Mouse (Mus musculus): ENCODE measurements at regions not wholly inside any gene's neighbourhood (a gene's known extent, or its start where the extent isn't known, plus 50 kb on each side); places are given as distances from the start of the nearest gene placed in this dataset.

DNA sequence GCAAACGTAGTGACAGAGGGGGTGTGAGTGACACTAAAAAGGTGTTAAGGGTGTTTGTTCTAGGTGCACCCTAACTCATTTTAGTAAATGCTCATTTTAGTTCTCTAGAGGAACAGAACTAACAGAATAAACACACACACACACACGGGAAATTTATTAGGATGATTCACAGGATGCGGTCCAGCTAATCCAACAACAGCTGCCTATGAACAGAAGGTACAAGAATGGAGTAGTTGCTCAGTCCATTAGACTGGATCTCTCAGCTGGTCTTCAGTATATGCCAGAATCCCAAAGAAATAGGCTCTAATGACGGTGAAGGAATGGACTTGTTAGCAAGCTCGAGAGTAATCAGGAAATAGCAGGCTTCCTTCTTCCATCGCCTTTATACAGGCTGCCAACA is 171.1 kb downstream of the Fndc1 start:
- H3K9me3 ChIP-seq = no peaks in the 10 kb centered on the region
- WGBS = 94% methylated on average over 6 of the region's 6 CpGs

GRCm38 (mm10) chr17:7654064-7654564 is 173.0 kb downstream of the Fndc1 start:
- WGBS = 77% methylated on average over 7 of the region's 7 CpGs
- H3K27ac ChIP-seq = no peak overlapping the region
- H3K4me3 ChIP-seq = no peak overlapping the region
- H3K9me3 ChIP-seq = no peaks in the 10 kb centered on the region
- no peaks in the 10 kb centered on the region for H3K27me3 ChIP-seq (ENCODE audit: insufficient read depth, poor library complexity, severe bottlenecking)
- no peak for DNase-seq (ENCODE audit: low spot score)
- no peaks in the 10 kb centered on the region for H3K36me3 ChIP-seq
- no peaks in the 10 kb centered on the region; the same call in 1 of the 2 replicates for H3K4me1 ChIP-seq (replicated peaks)

More for the DNA sequence above, 171.1 kb downstream of the Fndc1 start:
- Histone ChIP-seq H3K4me1 (replicated peaks) (no peaks in the 10 kb centered on the region; the same call in 1 of the 2 replicates), H3K4me3 (no peak overlapping the region), H3K27me3 (ENCODE audit: insufficient read depth, poor library complexity, severe bottlenecking) (no peaks in the 10 kb centered on the region), H3K36me3 (no peaks in the 10 kb centered on the region), H3K27ac (no peak overlapping the region)
- no peak for DNase-seq (ENCODE audit: low spot score)

DNA sequence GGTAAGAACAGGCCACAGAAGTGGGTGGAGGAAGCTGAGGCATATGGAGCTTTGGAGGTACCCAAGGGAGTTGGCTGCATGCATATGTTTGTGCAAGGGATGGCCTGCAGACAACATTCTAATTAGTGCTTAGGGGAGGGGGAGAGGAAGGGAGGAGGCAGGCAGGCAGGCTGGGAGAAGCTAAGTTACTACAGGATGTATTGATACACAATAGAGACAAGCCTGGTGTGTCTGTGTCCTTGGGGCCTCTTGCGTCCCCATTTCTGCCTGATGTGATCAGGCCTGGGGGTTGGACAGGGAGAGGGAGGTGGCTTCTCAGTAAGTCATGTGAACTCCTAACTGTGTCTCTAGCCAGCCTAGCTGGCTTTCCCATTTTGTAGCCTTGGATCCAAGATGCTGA is 175.1 kb downstream of the Fndc1 start:
- Histone ChIP-seq H3K9me3 (0 out of 2 replicates have a peak, but pooled peaks cover 4% of the 10 kb centered on the region), H3K27ac (no peak overlapping the region), H3K27me3 (ENCODE audit: insufficient read depth, poor library complexity, severe bottlenecking) (no peaks in the 10 kb centered on the region), H3K4me3 (no peak overlapping the region), H3K4me1 (replicated peaks) (no peaks in the 10 kb centered on the region; the same call in 1 of the 2 replicates), H3K36me3 (no peaks in the 10 kb centered on the region)
- WGBS = 83% methylated on average over 1 of the region's 1 CpGs
- no peak for DNase-seq (ENCODE audit: low spot score)

GRCm38 (mm10) chr17:7650417-7650816 is 176.7 kb downstream of the Fndc1 start:
- Histone ChIP-seq H3K9me3 (0 out of 2 replicates have a peak, but pooled peaks cover 4% of the 10 kb centered on the region), H3K4me1 (replicated peaks) (peaks cover 5% of the 10 kb centered on the region), H3K36me3 (no peaks in the 10 kb centered on the region), H3K27me3 (ENCODE audit: insufficient read depth, poor library complexity, severe bottlenecking) (no peaks in the 10 kb centered on the region), H3K27ac (no peak overlapping the region), H3K4me3 (no peak overlapping the region)
- DNase-seq (ENCODE audit: low spot score) = no peak
- WGBS = 91% methylated on average over 4 of the region's 4 CpGs

DNA sequence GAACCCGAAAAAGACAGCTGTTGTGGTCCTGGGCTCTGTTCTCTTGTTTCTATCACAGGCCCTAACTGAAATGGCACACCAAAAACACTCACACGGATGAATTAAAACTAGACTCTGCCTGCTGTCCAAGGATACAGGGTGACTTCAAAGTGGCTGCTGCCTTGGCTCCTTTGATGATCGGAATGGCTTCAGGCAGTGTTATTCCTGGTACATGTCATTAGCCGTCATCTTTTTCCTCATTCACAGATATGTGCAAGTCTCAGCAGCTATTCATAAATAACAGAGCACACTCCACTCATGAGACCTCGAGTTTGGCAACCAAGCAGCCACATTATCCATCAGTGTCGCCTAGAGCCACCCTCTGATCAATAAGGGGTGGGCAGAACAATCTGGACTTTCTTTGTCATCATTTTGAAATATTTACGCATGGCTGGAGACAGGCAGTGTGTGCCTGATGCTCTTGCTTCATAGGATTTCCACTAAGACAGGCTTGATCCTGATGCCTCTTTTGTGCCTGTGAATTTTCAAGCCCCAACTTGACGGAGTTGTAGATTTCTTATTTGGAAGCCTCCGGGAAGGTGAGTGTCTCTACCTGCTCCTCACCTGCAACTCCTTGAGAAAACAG is 182.1 kb downstream of the Fndc1 start:
- no peak for DNase-seq (ENCODE audit: low spot score)
- Histone ChIP-seq H3K27me3 (ENCODE audit: insufficient read depth, poor library complexity, severe bottlenecking) (no peaks in the 10 kb centered on the region), H3K36me3 (no peaks in the 10 kb centered on the region), H3K27ac (peak overlapping the region; percentile 35; the same call in 1 of the 2 replicates), H3K4me1 (replicated peaks) (peaks cover 25% of the 10 kb centered on the region), H3K4me3 (no peak overlapping the region), H3K9me3 (0 out of 2 replicates have a peak, but pooled peaks cover 4% of the 10 kb centered on the region)
- WGBS = 67% methylated on average over 9 of the region's 9 CpGs

- Histone ChIP-seq H3K9me3 (0 out of 2 replicates have a peak, but pooled peaks cover 4% of the 10 kb centered on the region), H3K4me1 (replicated peaks) (peaks cover 25% of the 10 kb centered on the region), H3K36me3 (no peaks in the 10 kb centered on the region), H3K4me3 (no peak overlapping the region), H3K27me3 (ENCODE audit: insufficient read depth, poor library complexity, severe bottlenecking) (no peaks in the 10 kb centered on the region), H3K27ac (no peak overlapping the region)
- DNase-seq (ENCODE audit: low spot score) = no peak
- 88% methylated on average over 4 of the region's 4 CpGs for WGBS
These were observed 183.5 kb downstream of the Fndc1 start for GRCm38 (mm10) chr17:7643640-7644039.

DNA sequence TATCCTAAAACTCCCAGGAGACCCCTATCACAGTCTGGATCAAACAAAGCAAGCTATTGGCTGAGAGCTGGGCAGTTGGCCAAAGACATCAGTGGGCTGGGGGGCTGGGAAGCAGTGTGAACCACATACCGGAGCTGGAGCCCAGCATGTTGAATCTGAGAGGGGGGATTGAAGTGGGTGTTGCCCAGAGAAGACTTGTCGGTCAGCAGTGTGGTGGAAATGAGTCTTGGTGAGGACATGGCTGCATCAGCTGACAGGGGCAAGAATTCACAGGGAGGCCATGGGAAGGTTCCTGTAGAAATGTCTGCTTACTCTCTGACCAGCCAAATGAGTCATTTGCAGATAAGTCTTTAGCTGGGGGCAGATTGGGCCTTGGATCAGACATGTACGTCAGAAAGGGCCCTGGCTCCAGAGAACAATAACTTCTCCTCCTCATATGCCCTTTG is 184.6 kb downstream of the Fndc1 start:
- Histone ChIP-seq H3K27me3 (ENCODE audit: insufficient read depth, poor library complexity, severe bottlenecking) (no peaks in the 10 kb centered on the region), H3K9me3 (no peaks in the 10 kb centered on the region), H3K36me3 (no peaks in the 10 kb centered on the region), H3K27ac (no peak overlapping the region), H3K4me1 (replicated peaks) (peaks cover 25% of the 10 kb centered on the region), H3K4me3 (no peak overlapping the region)
- no peak for DNase-seq (ENCODE audit: low spot score)
- WGBS = 56% methylated on average over 3 of the region's 3 CpGs

GRCm38 (mm10) chr17:7634291-7634664 is 192.8 kb downstream of the Fndc1 start:
- Histone ChIP-seq H3K36me3 (no peaks in the 10 kb centered on the region), H3K4me3 (no peak overlapping the region), H3K9me3 (0 out of 2 replicates have a peak, but pooled peaks cover 3% of the 10 kb centered on the region), H3K27me3 (ENCODE audit: insufficient read depth, poor library complexity, severe bottlenecking) (no peaks in the 10 kb centered on the region), H3K27ac (0 out of 2 replicates have a peak overlapping the region, but pooled peaks have one; percentile 16), H3K4me1 (replicated peaks) (peaks cover 6% of the 10 kb centered on the region)
- DNase-seq (ENCODE audit: low spot score) = no peak
- 70% methylated on average over 5 of the region's 5 CpGs for WGBS

DNA sequence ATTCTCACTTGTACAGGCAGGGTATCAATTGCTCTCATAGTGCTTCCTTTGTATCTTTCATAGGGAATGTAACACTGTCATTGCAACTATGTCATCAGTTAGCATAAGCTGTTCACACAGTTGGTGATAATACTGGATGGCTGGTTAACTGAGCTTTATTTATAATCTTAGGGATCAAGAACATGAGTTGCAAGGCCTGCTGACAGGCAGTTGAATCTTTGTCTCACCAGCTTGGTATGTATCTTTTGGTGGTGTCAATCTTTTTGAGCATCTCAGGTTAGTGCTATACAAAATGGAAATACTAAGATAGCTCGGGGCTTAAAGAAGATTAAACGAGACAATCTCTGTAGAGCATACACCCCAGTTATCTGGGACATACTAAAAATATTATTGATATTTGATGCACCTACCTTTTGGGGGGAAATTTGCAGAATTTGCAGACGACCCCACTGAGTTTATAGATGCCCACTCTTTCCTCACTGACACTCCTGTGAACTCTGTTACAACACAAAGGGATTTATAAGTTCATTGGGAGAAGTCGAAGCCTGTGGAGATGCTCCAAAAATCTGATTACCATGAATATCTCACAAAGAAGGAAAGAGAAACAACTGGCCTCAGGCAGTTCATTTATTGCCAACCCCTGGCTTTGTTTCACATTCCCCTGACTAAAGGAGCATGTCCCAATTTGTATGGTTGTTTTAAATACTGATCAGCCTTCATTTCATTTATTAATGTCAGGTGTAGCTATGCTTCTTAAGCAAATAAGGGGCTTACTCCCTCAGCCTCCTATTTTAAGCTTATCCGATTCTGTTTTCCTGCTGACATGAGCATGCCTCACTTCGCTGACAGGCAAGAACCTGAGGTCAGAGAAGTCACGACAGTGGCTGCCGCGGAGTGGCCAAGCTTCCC is 193.5 kb downstream of the Fndc1 start:
- no peak for DNase-seq (ENCODE audit: low spot score)
- 0 out of 2 replicates have a peak, but pooled peaks cover 3% of the 10 kb centered on the region for H3K9me3 ChIP-seq
- WGBS = 53% methylated on average over 9 of the region's 9 CpGs

DNA sequence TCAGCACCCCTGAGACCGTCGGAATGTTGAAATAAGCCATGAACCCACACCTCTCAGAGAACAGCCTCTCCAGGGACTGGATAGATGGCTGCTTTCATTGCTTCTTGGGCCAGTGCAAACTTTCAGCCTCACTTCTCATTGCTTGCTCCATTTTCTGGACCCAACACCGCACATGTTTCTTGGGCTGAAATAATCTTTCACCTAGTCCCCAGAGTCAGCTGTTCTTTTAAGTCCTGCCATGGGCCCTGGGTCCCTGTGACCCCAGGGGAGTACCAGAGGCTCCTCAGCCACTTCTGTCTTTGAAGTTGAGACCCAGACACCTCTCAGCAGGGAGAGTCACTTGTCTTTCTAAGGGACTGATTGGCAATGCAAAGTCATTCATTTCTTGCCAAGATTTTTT is 201.4 kb downstream of the Fndc1 start:
- no peaks in the 10 kb centered on the region for H3K4me1 ChIP-seq (replicated peaks)
- no peaks in the 10 kb centered on the region for H3K36me3 ChIP-seq
- WGBS = 88% methylated on average over 3 of the region's 3 CpGs
- no peak overlapping the region for H3K4me3 ChIP-seq
- H3K27me3 ChIP-seq (ENCODE audit: insufficient read depth, poor library complexity, severe bottlenecking) = no peaks in the 10 kb centered on the region
- H3K27ac ChIP-seq = no peak overlapping the region
- DNase-seq (ENCODE audit: low spot score) = no peak
- no peaks in the 10 kb centered on the region for H3K9me3 ChIP-seq

More for the DNA sequence above, 193.5 kb downstream of the Fndc1 start:
- H3K4me3 ChIP-seq = no peak overlapping the region
- no peaks in the 10 kb centered on the region for H3K27me3 ChIP-seq (ENCODE audit: insufficient read depth, poor library complexity, severe bottlenecking)
- peaks cover 6% of the 10 kb centered on the region for H3K4me1 ChIP-seq (replicated peaks)
- H3K27ac ChIP-seq = no peak overlapping the region
- H3K36me3 ChIP-seq = no peaks in the 10 kb centered on the region

DNA sequence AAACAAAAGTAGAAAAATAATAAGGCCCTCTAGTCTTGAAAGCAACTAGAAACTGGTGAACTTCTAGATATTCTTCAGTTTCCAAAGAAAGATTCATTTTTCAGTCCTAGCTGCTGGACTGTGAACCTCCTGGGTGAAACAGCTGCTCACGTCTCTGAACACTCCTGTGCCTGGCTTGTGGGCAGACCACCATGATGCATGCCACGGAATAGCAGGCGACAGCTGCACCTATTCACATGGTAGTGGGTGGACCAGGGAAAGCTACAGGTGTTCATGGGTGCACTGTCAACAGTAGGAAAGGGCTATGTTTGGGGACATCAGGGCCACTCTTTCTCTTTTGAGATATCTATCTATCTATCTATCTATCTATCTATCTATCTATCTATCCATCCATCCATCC is 203.7 kb downstream of the Fndc1 start:
- no peaks in the 10 kb centered on the region for H3K27me3 ChIP-seq (ENCODE audit: insufficient read depth, poor library complexity, severe bottlenecking)
- H3K4me3 ChIP-seq = no peak overlapping the region
- H3K4me1 ChIP-seq (replicated peaks) = no peaks in the 10 kb centered on the region
- no peak for DNase-seq (ENCODE audit: low spot score)
- H3K9me3 ChIP-seq = no peaks in the 10 kb centered on the region
- H3K36me3 ChIP-seq = no peaks in the 10 kb centered on the region
- WGBS = 86% methylated on average over 3 of the region's 3 CpGs
- H3K27ac ChIP-seq = no peak overlapping the region

DNA sequence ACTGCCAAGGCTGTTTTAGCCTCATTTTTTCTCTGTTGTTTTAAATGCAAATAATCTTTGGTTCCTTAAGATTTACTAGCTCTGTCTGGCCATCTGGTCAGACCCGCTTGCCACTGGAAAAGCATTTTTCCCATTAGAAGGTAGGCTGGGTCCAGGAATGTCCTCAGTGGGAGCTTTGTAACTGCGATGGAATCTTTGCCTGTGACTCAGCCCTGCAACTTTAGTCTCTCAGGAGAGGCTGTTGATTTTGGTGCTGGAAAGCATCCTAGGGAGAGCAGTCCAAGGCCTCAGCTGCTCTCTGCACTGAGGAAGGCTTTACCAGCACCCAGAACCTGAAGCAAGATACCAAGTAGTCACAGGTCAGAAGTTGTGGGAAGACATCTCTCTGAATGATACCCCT is 205.8 kb downstream of the Fndc1 start:
- H3K9me3 ChIP-seq = no peaks in the 10 kb centered on the region
- DNase-seq (ENCODE audit: low spot score) = no peak
- no peak overlapping the region for H3K27ac ChIP-seq
- 82% methylated on average over 2 of the region's 2 CpGs for whole genome bisulfite sequencing
- no peaks in the 10 kb centered on the region for H3K36me3 ChIP-seq
- no peaks in the 10 kb centered on the region for H3K4me1 ChIP-seq (replicated peaks)
- H3K27me3 ChIP-seq (ENCODE audit: insufficient read depth, poor library complexity, severe bottlenecking) = no peaks in the 10 kb centered on the region
- no peak overlapping the region for H3K4me3 ChIP-seq

GRCm38 (mm10) chr17:7620166-7620565 is 206.9 kb downstream of the Fndc1 start:
- Histone ChIP-seq H3K4me3 (no peak overlapping the region), H3K9me3 (no peaks in the 10 kb centered on the region), H3K36me3 (no peaks in the 10 kb centered on the region), H3K4me1 (replicated peaks) (no peaks in the 10 kb centered on the region), H3K27ac (no peak overlapping the region), H3K27me3 (ENCODE audit: insufficient read depth, poor library complexity, severe bottlenecking) (no peaks in the 10 kb centered on the region)
- DNase-seq (ENCODE audit: low spot score) = no peak

Data from hindbrain, embryonic 10.5 days (tissue).